Mouse (Mus musculus): Measurements from ENCODE around the gene Lima1. TPM values are rescaled to one million over a fixed set of nuclear protein-coding genes. Genes with fewer than 3 reads are reported as not detected.

The Lima1 gene
- polyA plus RNA-seq, 1 experiment, result 13.5 TPM

DNA sequence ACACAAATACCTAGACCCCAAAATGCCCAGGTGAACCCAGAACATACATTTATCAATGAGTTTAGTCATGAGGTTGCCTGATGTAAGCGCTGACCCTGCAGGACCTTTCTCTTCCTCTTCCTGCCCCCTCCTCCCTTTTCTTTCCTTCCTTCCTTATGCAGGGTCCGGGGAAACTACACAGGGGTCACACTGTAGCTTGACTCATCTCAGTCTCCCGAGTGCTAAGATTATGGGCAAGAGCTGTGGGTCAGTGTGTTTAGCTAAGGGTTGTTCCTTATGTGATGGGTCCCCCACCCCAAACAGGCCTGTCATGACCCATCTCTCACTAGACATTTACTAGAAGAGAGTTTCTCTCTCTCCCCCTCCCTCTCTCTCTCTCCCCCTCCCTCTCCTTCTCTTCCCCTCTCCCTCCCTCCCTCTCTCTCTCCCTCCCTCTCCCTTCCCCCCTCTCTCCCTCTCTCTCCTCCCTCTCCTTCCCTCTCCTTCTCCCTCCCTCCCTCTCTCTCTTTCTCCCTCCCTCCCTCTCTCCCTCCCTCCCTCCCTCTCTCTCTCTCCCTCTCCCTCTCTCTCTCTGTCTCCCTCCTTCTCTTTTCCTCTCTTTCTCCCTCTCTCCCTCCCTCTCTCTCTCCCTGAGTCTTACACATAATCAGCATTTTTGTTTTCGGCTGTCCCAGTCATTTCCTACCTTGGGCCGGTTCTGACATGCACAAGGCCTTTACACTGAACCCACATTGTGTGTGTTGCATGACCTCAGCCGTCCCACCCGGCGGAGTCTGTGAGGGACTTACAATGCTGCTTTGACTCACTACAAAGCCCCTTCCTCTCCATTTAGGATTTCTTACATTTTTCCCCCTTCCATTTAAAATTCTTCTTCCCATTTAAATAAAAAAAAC is 57.7 kb downstream of the Lima1 start:
- Histone ChIP-seq H3K27ac (ENCODE audit: insufficient read depth, low read length) (no peak overlapping the region), H3K4me3 (replicated peaks; ENCODE audit: insufficient read depth, low read depth, low read length) (no peak overlapping the region)
- WGBS, result 79% methylated on average over 8 of the region's 8 CpGs

DNA sequence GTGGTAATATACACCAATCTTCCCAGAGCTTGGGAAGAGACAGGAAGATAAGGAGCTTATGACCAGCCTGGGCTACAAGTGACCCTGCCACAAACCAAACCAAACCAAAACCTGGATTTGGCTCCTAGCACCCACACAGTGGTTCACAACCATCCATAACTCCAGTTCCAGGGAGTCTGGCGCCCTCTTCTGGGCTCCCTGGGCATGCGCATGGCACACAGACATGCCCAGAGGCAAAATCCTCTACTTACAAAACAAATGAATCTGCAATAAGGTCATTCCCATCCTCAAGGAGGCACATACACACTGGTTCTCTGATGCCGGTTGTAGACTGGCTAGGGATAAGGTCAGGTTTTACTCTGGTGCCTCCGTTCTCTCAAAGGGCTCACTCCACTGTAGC is 59.3 kb downstream of the Lima1 start:
- DNase-seq, result no peak
- WGBS, result 93% methylated on average over 4 of the region's 4 CpGs
- Histone ChIP-seq H3K4me3 (replicated peaks; ENCODE audit: insufficient read depth, low read depth, low read length) (no peak overlapping the region), H3K27ac (ENCODE audit: insufficient read depth, low read length) (no peak overlapping the region), H3K27me3 (ENCODE audit: control insufficient read depth, insufficient read depth, low read length) (no peaks in the 10 kb centered on the region), H3K4me1 (ENCODE audit: control insufficient read depth, insufficient read depth, low read length) (no peaks in the 10 kb centered on the region; the same call in 1 of the 2 replicates)
- no peak for TF ChIP-seq POLR2A (IDR thresholded peaks at IDR 0.05; ENCODE audit: borderline replicate concordance, insufficient read depth, low read length)
- TF ChIP-seq CTCF (IDR thresholded peaks at IDR 0.05; ENCODE audit: borderline replicate concordance, insufficient read depth, low read depth, low read length), result no peak; the same call in 1 of the 2 replicates

More for the DNA sequence above, 57.7 kb downstream of the Lima1 start:
- no peaks in the 10 kb centered on the region for H3K27me3 ChIP-seq (ENCODE audit: control insufficient read depth, insufficient read depth, low read length)
- DNase-seq, result no peak
- no peak for TF ChIP-seq CTCF (IDR thresholded peaks at IDR 0.05; ENCODE audit: borderline replicate concordance, insufficient read depth, low read depth, low read length)
- no peak for TF ChIP-seq POLR2A (IDR thresholded peaks at IDR 0.05; ENCODE audit: borderline replicate concordance, insufficient read depth, low read length)
- H3K4me1 ChIP-seq (ENCODE audit: control insufficient read depth, insufficient read depth, low read length), result no peaks in the 10 kb centered on the region; the same call in 1 of the 2 replicates

DNA sequence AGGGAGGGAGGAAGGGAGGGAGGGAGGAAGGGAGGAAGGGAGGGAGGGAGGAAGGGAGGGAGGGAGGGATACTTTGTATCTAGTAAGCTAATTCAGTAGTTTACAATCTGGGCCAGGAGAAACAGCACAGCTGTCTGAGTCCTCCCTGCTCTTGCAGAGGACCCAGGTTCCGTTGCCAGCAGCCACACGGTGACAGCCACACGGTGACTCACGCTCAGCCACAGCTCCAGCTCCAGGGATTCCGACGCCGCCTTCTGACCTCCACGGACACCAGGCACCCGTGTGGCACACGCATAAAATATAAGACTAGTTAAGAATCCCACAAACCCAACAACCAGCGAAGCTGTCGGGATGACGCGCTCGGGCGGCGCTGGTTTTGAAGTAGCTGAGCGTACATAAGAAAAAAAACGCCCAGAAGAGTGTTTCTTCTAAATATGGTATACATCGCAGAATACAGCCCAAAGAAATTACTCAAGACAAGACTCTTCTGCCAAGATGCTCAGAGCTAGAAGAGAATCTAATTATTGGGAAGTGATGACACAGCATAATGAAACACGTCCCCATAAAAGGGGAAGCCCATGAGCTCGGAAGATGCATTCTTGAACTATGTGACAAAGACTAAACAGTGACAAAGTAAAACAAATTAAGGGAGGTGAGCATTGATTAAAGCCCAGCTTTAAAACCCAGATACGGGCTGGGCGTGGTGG is 60.5 kb downstream of the Lima1 start:
- TF ChIP-seq POLR2A (IDR thresholded peaks at IDR 0.05; ENCODE audit: borderline replicate concordance, insufficient read depth, low read length), result no peak
- TF ChIP-seq CTCF (IDR thresholded peaks at IDR 0.05; ENCODE audit: borderline replicate concordance, insufficient read depth, low read depth, low read length), result no peak
- H3K27ac ChIP-seq (ENCODE audit: insufficient read depth, low read length), result no peak overlapping the region
- DNase-seq, result no peak
- no peaks in the 10 kb centered on the region for H3K27me3 ChIP-seq (ENCODE audit: control insufficient read depth, insufficient read depth, low read length)
- WGBS, result 93% methylated on average over 24 of the region's 24 CpGs
- no peak overlapping the region for H3K4me3 ChIP-seq (replicated peaks; ENCODE audit: insufficient read depth, low read depth, low read length)
- H3K4me1 ChIP-seq (ENCODE audit: control insufficient read depth, insufficient read depth, low read length), result no peaks in the 10 kb centered on the region

DNA sequence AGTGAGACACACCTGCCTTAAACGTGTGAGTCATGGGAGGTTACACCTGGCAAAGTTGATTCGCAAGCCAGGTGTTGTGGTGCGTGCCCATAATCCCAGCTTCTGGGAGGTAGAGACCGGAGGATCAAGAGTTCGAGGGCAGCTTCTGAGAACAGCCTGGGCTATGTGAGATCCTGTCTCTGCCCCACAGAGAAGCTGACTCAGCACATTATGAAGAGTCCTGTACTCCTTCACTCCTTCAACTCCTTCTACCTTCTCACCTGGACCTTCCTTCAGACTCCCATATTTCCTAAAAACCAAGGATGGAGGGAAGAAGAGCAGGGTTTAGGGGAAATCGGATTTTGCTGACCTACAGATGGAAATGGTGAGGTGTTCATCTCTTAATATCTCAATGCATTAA is 61.6 kb downstream of the Lima1 start:
- WGBS, result 95% methylated on average over 6 of the region's 6 CpGs
- no peak for DNase-seq
- H3K27ac ChIP-seq (ENCODE audit: insufficient read depth, low read length), result no peak overlapping the region
- H3K27me3 ChIP-seq (ENCODE audit: control insufficient read depth, insufficient read depth, low read length), result no peaks in the 10 kb centered on the region
- TF ChIP-seq POLR2A (IDR thresholded peaks at IDR 0.05; ENCODE audit: borderline replicate concordance, insufficient read depth, low read length), result no peak
- no peak for TF ChIP-seq CTCF (IDR thresholded peaks at IDR 0.05; ENCODE audit: borderline replicate concordance, insufficient read depth, low read depth, low read length)
- no peaks in the 10 kb centered on the region for H3K4me1 ChIP-seq (ENCODE audit: control insufficient read depth, insufficient read depth, low read length)
- no peak overlapping the region for H3K4me3 ChIP-seq (replicated peaks; ENCODE audit: insufficient read depth, low read depth, low read length)

DNA sequence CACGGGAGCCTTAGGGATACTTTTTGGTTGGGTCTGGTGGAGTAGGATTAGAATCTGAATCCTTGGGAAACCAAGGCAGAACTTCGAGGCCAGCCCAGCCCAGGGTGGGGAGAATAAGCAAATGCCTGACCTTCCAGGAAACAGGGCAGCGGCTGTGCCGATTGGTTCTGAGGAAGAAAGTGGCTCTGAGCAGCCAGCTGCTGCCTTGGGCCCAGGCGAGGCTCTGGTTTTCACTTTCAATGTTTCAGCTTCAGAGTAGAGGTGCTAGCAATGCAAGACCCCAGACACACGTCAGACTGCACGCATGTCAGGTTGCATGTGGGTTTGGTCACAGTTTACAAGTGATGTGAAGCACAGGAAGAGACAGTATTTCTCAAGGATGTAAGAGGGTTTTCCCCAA is 63.2 kb downstream of the Lima1 start:
- Histone ChIP-seq H3K4me1 (ENCODE audit: control insufficient read depth, insufficient read depth, low read length) (no peaks in the 10 kb centered on the region), H3K27ac (ENCODE audit: insufficient read depth, low read length) (no peak overlapping the region), H3K27me3 (ENCODE audit: control insufficient read depth, insufficient read depth, low read length) (no peaks in the 10 kb centered on the region), H3K4me3 (replicated peaks; ENCODE audit: insufficient read depth, low read depth, low read length) (no peak overlapping the region)
- 82% methylated on average over 7 of the region's 7 CpGs for WGBS
- TF ChIP-seq CTCF (IDR thresholded peaks at IDR 0.05; ENCODE audit: borderline replicate concordance, insufficient read depth, low read depth, low read length) (no peak), POLR2A (IDR thresholded peaks at IDR 0.05; ENCODE audit: borderline replicate concordance, insufficient read depth, low read length) (no peak)
- DNase-seq, result no peak

DNA sequence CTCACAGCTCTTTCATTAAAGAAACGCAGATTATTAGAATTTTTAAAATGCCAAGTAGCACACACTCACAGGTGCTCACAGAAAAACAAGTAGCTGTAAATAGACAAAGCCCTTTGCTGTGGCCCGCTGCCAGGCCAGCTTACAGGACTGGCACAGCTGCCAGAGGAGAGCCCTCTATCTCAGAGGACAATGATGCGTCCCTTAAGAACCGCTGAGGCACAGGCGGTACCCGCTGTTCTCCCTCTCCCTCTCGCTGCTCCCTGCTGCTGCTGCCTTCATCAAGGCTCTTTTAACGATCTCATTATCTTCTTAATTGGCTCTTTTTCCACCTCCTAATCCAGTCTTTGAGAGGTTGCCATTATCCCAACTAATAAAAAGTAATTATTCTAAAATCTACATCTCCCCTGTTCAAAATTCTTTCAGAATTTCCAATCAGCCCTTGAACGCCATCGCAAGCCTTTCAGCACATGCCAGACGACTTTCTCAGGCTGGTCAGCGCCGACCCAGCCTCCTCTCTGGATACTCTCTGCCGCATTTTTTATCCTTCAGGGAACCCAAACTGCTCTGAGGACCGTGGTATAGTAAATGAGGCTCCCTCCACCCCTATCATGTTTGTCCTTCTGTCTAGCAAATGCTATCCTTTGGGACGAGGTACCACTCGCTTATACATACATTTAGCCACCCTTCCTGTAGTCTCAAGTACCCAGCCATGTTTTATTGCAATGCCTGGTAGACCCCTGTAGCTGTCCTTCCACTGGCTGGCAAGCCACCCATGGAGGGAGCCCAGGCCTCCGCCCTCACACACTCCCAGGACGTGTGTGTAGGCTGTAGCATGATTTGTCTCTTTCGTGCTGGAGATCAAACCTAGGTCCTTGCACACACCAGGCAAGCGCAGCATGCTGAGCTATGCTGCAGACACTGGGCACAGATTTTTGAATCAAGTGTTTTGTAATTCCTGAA is 67.2 kb downstream of the Lima1 start:
- no peak for DNase-seq
- no peak for TF ChIP-seq CTCF (IDR thresholded peaks at IDR 0.05; ENCODE audit: borderline replicate concordance, insufficient read depth, low read depth, low read length)
- Histone ChIP-seq H3K27ac (ENCODE audit: insufficient read depth, low read length) (no peak overlapping the region), H3K4me1 (ENCODE audit: control insufficient read depth, insufficient read depth, low read length) (no peaks in the 10 kb centered on the region; the same call in 1 of the 2 replicates), H3K27me3 (ENCODE audit: control insufficient read depth, insufficient read depth, low read length) (no peaks in the 10 kb centered on the region), H3K4me3 (replicated peaks; ENCODE audit: insufficient read depth, low read depth, low read length) (no peak overlapping the region)
- WGBS, result 67% methylated on average over 21 of the region's 21 CpGs

DNA sequence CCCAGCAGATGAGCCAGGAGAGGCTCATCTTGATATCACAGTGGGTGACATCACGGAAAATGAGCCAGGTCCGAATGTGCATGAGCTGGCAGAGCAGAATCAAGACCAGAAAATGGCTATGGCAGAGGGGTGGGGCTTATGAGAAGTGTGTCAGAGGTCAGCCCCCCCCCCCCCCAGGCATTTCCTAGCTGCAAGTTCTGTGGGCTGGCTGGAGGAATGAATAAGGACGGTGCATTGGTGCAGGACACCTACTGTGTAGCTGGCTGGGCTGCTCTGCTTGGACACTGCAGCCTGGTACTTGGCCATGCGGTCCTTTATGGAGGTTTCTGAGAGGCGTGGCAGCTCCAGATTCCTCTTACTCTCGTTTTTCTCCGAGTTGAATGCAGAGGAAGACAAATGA is 69.1 kb downstream of the Lima1 start:
- Histone ChIP-seq H3K27ac (ENCODE audit: insufficient read depth, low read length) (no peak overlapping the region), H3K4me1 (ENCODE audit: control insufficient read depth, insufficient read depth, low read length) (peaks cover 4% of the 10 kb centered on the region), H3K4me3 (replicated peaks; ENCODE audit: insufficient read depth, low read depth, low read length) (no peak overlapping the region), H3K27me3 (ENCODE audit: control insufficient read depth, insufficient read depth, low read length) (no peaks in the 10 kb centered on the region)
- DNase-seq, result peak in 1 of 2 experiments; percentile 23
- TF ChIP-seq CTCF (IDR thresholded peaks at IDR 0.05; ENCODE audit: borderline replicate concordance, insufficient read depth, low read depth, low read length) (no peak), POLR2A (IDR thresholded peaks at IDR 0.05; ENCODE audit: borderline replicate concordance, insufficient read depth, low read length) (no peak)
- WGBS, result 10% methylated on average over 7 of the region's 7 CpGs
